Mouse (Mus musculus) MEL (cell line): ENCODE measurements around the gene Plcb4. TPM values are rescaled to one million over a fixed set of nuclear protein-coding genes. Genes with fewer than 3 reads are reported as not detected.

Experiments used
- DNase-seq: peaks from one replicate; pipeline ENCODE4 v3.0.0; 2011; ENCODE audit warnings: low read depth, low spot score
- H3K27ac ChIP-seq: 2 replicates; pipeline ENCODE4 v1.5.1; 2012; ENCODE audit warnings: low read depth, mild to moderate bottlenecking, control low read depth, low read length, moderate library complexity; ENCODE audit not compliant: control insufficient read depth
- H3K27me3 ChIP-seq, 2 experiments: fragments of 150-350 bp in 1 of 2; sonication (generic) in 1 of 2; 2 replicates each; pipeline ENCODE4 v1.6.1; 2012; ENCODE audit warnings: low read length in 2 of 2, mild to moderate bottlenecking in 2 of 2, improper control_type of control experiment in 1 of 2, moderate library complexity in 1 of 2; ENCODE audit not compliant: insufficient read depth in 2 of 2, control insufficient read depth in 1 of 2
- H3K36me3 ChIP-seq, 2 experiments: 2 replicates each; pipeline ENCODE4 v1.6.1; 2012 to 2014; ENCODE audit warnings: low read length in 2 of 2, improper control_type of control experiment in 1 of 2, inconsistent platforms in 1 of 2, mild to moderate bottlenecking in 1 of 2; ENCODE audit not compliant: insufficient read depth in 2 of 2, control insufficient read depth in 1 of 2
- H3K4me1 ChIP-seq, 2 experiments: fragments of 150-350 bp in 1 of 2; sonication (generic) in 1 of 2; 2 replicates each; pipeline ENCODE4 v1.6.1; 2012; ENCODE audit warnings: low read length in 2 of 2, improper control_type of control experiment in 1 of 2, mild to moderate bottlenecking in 1 of 2; ENCODE audit not compliant: insufficient read depth in 2 of 2, control insufficient read depth in 1 of 2
- H3K4me3 ChIP-seq, 2 experiments: fragments of 150-350 bp in 1 of 2; sonication (generic) in 1 of 2; 2 replicates each; pipeline ENCODE4 v1.5.1; 2012; ENCODE audit warnings: low read depth in 2 of 2, low read length in 2 of 2, mild to moderate bottlenecking in 2 of 2, moderate library complexity in 2 of 2, control low read depth in 1 of 2, improper control_type of control experiment in 1 of 2; ENCODE audit not compliant: control insufficient read depth in 1 of 2, insufficient read depth in 1 of 2
- H3K79me2 ChIP-seq: 2 replicates; pipeline ENCODE4 v1.6.1; 2012; ENCODE audit warnings: mild to moderate bottlenecking, low read length, moderate library complexity; ENCODE audit not compliant: control insufficient read depth, poor library complexity, insufficient read depth
- H3K9ac ChIP-seq: 2 replicates; pipeline ENCODE4 v1.6.1; 2012; ENCODE audit warnings: low read depth, mild to moderate bottlenecking, control low read depth, low read length, moderate library complexity; ENCODE audit not compliant: control insufficient read depth, poor library complexity, severe bottlenecking
- H3K9me3 ChIP-seq: fragments of 150-350 bp; sonication (generic); replicated peaks from 2 replicates; pipeline ENCODE4 v1.6.1; 2012; ENCODE audit warnings: mild to moderate bottlenecking, low read length, improper control_type of control experiment, moderate library complexity; ENCODE audit not compliant: insufficient read depth
- CTCF ChIP-seq, 3 experiments: IDR thresholded peaks in 2 of 3; conservative IDR thresholded peaks in 1 of 3; 2 replicates each; pipeline ENCODE4 v1.5.1; 2011 to 2012; ENCODE audit warnings: low read length in 3 of 3, low read depth in 2 of 3, mild to moderate bottlenecking in 2 of 3, improper control_type of control experiment in 1 of 3, inconsistent platforms in 1 of 3, mixed read lengths in 1 of 3, moderate library complexity in 1 of 3; ENCODE audit not compliant: control insufficient read depth in 1 of 3, insufficient read depth in 1 of 3, poor library complexity in 1 of 3, severe bottlenecking in 1 of 3
- ELF1 ChIP-seq: IDR thresholded peaks from 2 replicates; pipeline ENCODE4 v1.6.1; 2014; ENCODE audit warnings: low read depth, mild to moderate bottlenecking, inconsistent platforms, low read length, improper control_type of control experiment, moderate library complexity
- GABPA ChIP-seq: IDR thresholded peaks from 2 replicates; pipeline ENCODE4 v1.6.1; 2012; ENCODE audit warnings: low read depth, mild to moderate bottlenecking, inconsistent platforms, low read length, improper control_type of control experiment, moderate library complexity
- HCFC1 ChIP-seq: IDR thresholded peaks from 2 replicates; pipeline ENCODE4 v1.6.1; 2012; ENCODE audit warnings: low read depth, mild to moderate bottlenecking, inconsistent platforms, low read length, improper control_type of control experiment, moderate library complexity
- JUND ChIP-seq: IDR thresholded peaks from 2 replicates; pipeline ENCODE4 v1.6.1; 2011; ENCODE audit warnings: low read depth, mild to moderate bottlenecking, improper control_type of control experiment, low read length
- MAX ChIP-seq: IDR thresholded peaks from 2 replicates; pipeline ENCODE4 v1.6.1; 2011; ENCODE audit warnings: low read length, improper control_type of control experiment
- MAZ ChIP-seq: IDR thresholded peaks from 2 replicates; pipeline ENCODE4 v1.6.1; 2012; ENCODE audit warnings: low read depth, mild to moderate bottlenecking, inconsistent platforms, low read length, improper control_type of control experiment
- MXI1 ChIP-seq: IDR thresholded peaks from 2 replicates; pipeline ENCODE4 v1.6.1; 2011; ENCODE audit warnings: mild to moderate bottlenecking, low read depth, low read length, improper control_type of control experiment
- MYB ChIP-seq: IDR thresholded peaks from 2 replicates; pipeline ENCODE4 v1.6.1; 2011; ENCODE audit warnings: mild to moderate bottlenecking, low read depth, low read length, improper control_type of control experiment
- MYC ChIP-seq: IDR thresholded peaks from 2 replicates; pipeline ENCODE4 v1.6.1; 2011; ENCODE audit warnings: low read depth, mild to moderate bottlenecking, low read length, improper control_type of control experiment, moderate library complexity
- NRF1 ChIP-seq: IDR thresholded peaks from 2 replicates; pipeline ENCODE4 v1.6.1; 2014; ENCODE audit warnings: low read depth, mild to moderate bottlenecking, inconsistent platforms, low read length, improper control_type of control experiment, moderate library complexity; ENCODE audit not compliant: poor library complexity, insufficient read depth, severe bottlenecking
- POLR2AphosphoS5 ChIP-seq: IDR thresholded peaks from 2 replicates; pipeline ENCODE4 v1.6.1; 2012; ENCODE audit warnings: low read depth, borderline replicate concordance, mild to moderate bottlenecking, inconsistent platforms, low read length, moderate library complexity, mixed read lengths
- SMC3 ChIP-seq: IDR thresholded peaks from 2 replicates; pipeline ENCODE4 v1.6.1; 2011; ENCODE audit warnings: low read depth, low read length, improper control_type of control experiment
- TCF12 ChIP-seq: IDR thresholded peaks from 2 replicates; pipeline ENCODE4 v1.6.1; 2014; ENCODE audit warnings: low read depth, mild to moderate bottlenecking, inconsistent platforms, low read length, improper control_type of control experiment, moderate library complexity
- USF2 ChIP-seq, 2 experiments: IDR thresholded peaks; 2 replicates each; pipeline ENCODE4 v1.6.1; 2011 to 2012; ENCODE audit warnings: improper control_type of control experiment in 2 of 2, low read length in 2 of 2, borderline replicate concordance in 1 of 2, inconsistent platforms in 1 of 2, low read depth in 1 of 2, mild to moderate bottlenecking in 1 of 2; ENCODE audit not compliant: insufficient read depth in 1 of 2
- polyA plus RNA-seq, 2 experiments: library from polyadenylated mRNA; stranded (reverse) in 1 of 2; unstranded in 1 of 2; fragments of >175 nt in 1 of 2; fragments of >200 nt in 1 of 2; gene quantifications; 2 replicates each; pipeline versions ENCODE4 v1.2.1 to v1.2.4; 2012; ENCODE audit warnings: low replicate concordance in 2 of 2, low read depth in 1 of 2; ENCODE audit not compliant: insufficient read length in 2 of 2, insufficient read depth in 1 of 2, missing spikeins in 1 of 2
- total RNA-seq: library from RNA; depleted of rRNA; stranded (reverse); fragments of 300-350 nt; gene quantifications from 2 replicates; pipeline ENCODE4 v1.2.3, GENCODE M21; 2012

The Plcb4 gene
- total and polyA plus RNA-seq, 3 experiments: not detected

DNA sequence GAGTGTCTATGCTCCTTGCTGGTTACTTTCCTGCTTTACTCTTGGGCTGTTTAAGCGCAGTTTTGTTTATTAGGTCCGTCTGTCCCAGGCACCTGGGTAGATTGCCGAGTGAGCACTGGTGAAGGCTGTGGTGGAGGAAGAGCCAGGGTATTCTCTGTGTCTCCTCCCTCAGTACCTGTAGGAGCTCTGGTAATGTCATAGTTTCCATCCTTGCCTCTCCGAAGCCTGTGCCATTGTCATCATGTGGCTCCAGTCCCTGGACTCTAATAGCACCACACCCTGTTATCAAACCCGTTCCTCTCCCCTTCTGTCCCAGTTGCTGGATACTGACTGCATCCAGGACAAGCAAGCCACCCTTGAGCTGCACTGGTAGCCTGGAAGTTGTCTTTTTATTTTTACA, 89.6 kb downstream of the Plcb4 start:
- H3K36me3 ChIP-seq: no peaks in the 10 kb centered on the region
- H3K4me3 ChIP-seq: no peak overlapping the region
- H3K9ac ChIP-seq: no peak overlapping the region
- peaks cover 0 to 1% of the 10 kb centered on the region in 2 experiments; a peak in 1 of 4 replicates for H3K27me3 ChIP-seq
- TF ChIP-seq MYC: no peak
- DNase-seq: no peak
- H3K79me2 ChIP-seq: no peaks in the 10 kb centered on the region
- no peaks in the 10 kb centered on the region for H3K9me3 ChIP-seq
- H3K4me1 ChIP-seq: no peaks in the 10 kb centered on the region
- no peak overlapping the region for H3K27ac ChIP-seq

DNA sequence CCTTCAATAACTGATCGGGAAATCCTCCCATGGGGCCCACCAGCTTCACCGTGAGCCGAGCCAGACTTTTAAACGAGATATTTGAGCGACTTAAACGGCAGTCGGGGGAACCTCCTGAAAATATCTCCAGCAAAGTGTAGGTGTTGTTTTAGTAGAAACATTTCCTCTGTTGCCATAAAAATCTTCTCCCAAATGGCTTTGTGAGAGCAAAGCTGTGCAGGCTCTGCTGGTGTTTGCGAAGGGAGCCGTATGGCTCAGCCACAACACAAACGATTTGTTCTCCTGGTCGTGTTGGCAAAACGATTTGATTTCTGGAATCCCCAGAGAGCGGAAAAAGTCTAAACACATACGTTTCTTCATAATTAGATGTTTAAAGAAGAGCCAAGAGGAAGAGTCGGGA, 90.8 kb downstream of the Plcb4 start:
- no peaks in the 10 kb centered on the region for H3K9me3 ChIP-seq
- TF ChIP-seq JUND (no peak), MXI1 (no peak), CTCF (IDR thresholded peaks at IDR 0.05 in 2 of 3, conservative IDR thresholded peaks at IDR 0.05 in 1 of 3; ENCODE audit: control insufficient read depth in 1 of 3, insufficient read depth in 1 of 3, low read depth in 2 of 3, low read length in 3 of 3, poor library complexity in 1 of 3, severe bottlenecking in 1 of 3) (no peak), HCFC1 (no peak)
- H3K4me3 ChIP-seq: no peak overlapping the region

DNA sequence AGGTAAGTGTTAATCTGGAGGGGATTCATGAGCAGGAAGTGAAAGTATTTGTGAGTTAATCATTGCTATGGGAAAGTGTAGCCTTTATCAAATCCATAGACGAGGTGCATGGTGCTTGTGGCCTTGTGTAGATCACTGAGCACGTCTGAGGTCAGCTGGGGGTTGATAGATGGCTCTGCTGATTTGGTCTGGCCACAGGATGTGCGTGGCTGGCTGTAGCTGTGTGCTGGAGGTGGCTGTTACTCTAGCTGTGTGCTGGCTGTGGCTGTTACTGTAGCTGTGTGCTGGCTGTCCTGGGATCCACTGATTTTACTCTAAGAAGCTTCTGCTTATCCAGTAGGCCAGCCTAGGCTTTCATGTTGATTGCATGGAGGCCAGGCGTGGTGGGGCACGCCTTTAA, 91.9 kb downstream of the Plcb4 start:
- Histone ChIP-seq H3K36me3 (no peaks in the 10 kb centered on the region), H3K9me3 (no peaks in the 10 kb centered on the region), H3K4me1 (no peaks in the 10 kb centered on the region), H3K9ac (no peak overlapping the region), H3K4me3 (no peak overlapping the region), H3K27me3 (peaks cover 0 to 1% of the 10 kb centered on the region in 2 experiments; a peak in 1 of 4 replicates), H3K79me2 (no peaks in the 10 kb centered on the region), H3K27ac (no peak overlapping the region)
- DNase-seq: no peak
- TF ChIP-seq TCF12 (no peak), HCFC1 (no peak), MYB (no peak), SMC3 (no peak), POLR2AphosphoS5 (no peak), MAX (no peak), NRF1 (no peak), JUND (no peak), ELF1 (no peak), USF2 (IDR thresholded peaks at IDR 0.05; ENCODE audit: borderline replicate concordance in 1 of 2, insufficient read depth in 1 of 2, low read depth in 1 of 2, low read length in 2 of 2) (no peak), GABPA (no peak), MAZ (no peak), MXI1 (no peak), MYC (no peak)

More for the DNA sequence above, 90.8 kb downstream of the Plcb4 start:
- Histone ChIP-seq H3K79me2 (no peaks in the 10 kb centered on the region), H3K36me3 (no peaks in the 10 kb centered on the region), H3K27me3 (peaks cover 0 to 1% of the 10 kb centered on the region in 2 experiments; a peak in 1 of 4 replicates), H3K27ac (no peak overlapping the region), H3K4me1 (no peaks in the 10 kb centered on the region), H3K9ac (no peak overlapping the region)
- DNase-seq: no peak
